Mouse (Mus musculus): Measurements from ENCODE around the gene Slc9a6. TPM values are rescaled to one million over a fixed set of nuclear protein-coding genes. Genes with fewer than 3 reads are reported as not detected.

The Slc9a6 gene
- total RNA-seq, 1 experiment from 2014 or later, result 15.2 TPM

DNA sequence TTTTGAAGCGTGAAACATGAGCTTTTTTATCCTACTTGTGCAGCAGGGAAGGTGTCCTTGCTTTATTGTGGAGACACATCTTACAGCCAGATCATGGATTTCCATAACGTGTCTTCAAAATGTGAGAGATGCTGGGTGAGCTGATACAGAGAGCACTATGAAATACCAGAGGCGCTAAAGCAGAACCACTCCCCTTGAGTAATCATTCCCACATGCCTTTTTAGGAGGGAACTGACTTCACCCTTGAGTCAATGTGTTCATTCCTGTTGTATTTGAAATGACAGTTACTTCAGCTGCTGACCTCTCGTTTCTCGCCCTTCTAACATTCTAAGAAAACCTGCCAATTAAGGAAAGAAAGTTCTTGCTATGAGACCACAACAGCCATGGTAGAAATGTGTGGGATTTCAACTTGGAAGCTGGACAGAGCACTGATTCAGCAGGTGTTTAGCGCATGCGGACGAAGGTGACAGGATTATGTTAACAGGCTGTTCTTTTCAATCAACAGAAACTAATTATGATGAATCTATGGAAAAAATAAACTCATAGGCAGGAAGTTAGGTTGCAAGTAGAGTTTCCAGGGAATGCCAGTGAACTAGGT is 94.5 kb downstream of the Slc9a6 start:
- ATAC-seq (replicated peaks in 1 of 2; ENCODE audit: insufficient read depth in 1 of 2, low FRiP score in 2 of 2, low TSS enrichment in 1 of 2, low read depth in 1 of 2, poor library complexity in 2 of 2, severe bottlenecking in 2 of 2), result no peak

DNA sequence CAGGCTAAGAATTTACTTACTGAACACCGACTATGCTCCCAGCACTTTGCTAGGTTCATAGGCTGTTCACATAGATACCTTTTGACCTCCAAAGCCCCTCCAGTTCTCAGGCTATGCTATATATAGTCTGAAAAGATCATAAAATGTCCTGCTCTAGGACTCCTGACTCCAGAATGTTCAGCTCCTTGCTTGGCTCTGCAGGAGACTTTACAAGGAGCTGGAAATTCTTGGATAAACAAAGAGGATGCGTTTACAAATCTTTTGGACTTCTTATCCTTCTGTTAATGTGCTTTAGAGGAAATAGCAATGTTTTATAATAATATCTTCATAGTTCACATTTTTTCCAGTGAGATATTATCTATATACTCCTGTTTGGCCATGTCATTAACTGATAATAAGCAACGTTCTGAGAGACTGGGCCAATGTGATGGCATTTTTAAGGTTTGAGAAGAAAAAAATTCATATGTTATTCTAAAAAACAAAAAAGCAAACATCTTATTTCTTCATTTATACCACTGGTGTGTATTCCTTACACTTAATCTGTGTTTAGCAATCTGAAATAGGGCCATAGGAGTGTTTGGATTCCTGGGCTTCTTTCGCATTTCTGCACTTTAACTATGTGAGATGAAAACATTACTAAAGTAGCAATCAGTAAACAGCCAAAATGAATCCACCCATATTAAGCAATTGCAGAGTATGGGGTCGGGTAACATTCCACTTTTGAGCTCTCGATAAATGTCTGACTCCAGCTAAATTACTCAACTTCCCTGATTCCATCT is 99.2 kb downstream of the Slc9a6 start:
- no peak for ATAC-seq (replicated peaks in 1 of 2; ENCODE audit: insufficient read depth in 1 of 2, low FRiP score in 2 of 2, low TSS enrichment in 1 of 2, low read depth in 1 of 2, poor library complexity in 2 of 2, severe bottlenecking in 2 of 2)

DNA sequence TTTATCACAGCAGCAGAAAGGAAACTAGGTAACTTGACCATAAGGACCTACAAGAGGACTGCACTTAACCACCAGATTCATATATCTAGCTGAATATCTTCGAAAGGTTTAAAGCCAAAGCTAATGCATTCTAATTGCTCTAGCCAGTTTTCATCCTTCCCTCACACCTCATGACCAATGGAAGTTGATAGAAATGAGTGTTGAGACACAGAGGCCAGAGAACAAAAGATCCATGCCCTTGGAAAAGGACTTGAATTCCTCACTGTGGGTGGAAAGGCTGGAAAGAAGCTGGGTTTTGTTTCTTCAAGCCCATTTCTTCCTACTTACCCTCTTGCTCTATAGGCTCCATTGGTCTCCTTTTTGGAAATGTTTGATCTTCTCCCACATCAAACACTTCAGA is 101.0 kb downstream of the Slc9a6 start:
- no peak for ATAC-seq (replicated peaks in 1 of 2; ENCODE audit: insufficient read depth in 1 of 2, low FRiP score in 2 of 2, low TSS enrichment in 1 of 2, low read depth in 1 of 2, poor library complexity in 2 of 2, severe bottlenecking in 2 of 2)

DNA sequence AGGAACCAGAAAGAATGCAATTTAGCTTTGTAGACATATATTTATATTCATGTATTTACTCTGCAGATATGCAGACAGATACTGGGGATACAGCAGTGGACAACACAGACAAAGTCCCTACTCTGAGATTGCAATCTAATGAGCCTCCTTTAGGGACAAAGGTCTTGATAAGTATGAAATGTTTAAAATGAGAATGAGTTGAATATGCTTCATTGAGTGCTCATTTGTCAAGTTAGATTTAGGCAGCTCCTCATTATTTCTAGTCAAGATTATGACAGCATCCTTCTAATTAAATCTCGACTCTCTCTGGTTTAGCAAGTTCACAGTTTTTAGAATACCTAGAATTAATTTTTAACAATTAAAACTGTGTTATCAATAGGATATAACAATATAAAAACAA is 103.1 kb downstream of the Slc9a6 start:
- ATAC-seq (replicated peaks in 1 of 2; ENCODE audit: insufficient read depth in 1 of 2, low FRiP score in 2 of 2, low TSS enrichment in 1 of 2, low read depth in 1 of 2, poor library complexity in 2 of 2, severe bottlenecking in 2 of 2), result no peak

Other genes starting within 250 kb of the Slc9a6 start
- gene Smim10l2a, start 235.2 kb upstream of the Slc9a6 start, total RNA-seq (2017), result 4.7 and 10.6 TPM in 2 replicates
- gene Gm2174, start 161.8 kb upstream of the Slc9a6 start, total RNA-seq (2017), result 33.8 and 369 TPM in 2 replicates
- gene Ints6l, start 154.9 kb upstream of the Slc9a6 start, total RNA-seq (2017), result 97.6 and 109 TPM in 2 replicates
- not detected in 2 replicates for gene Gm10477, start 85.0 kb upstream of the Slc9a6 start, total RNA-seq (2017)
- gene Gm648, start 60.2 kb upstream of the Slc9a6 start, total RNA-seq (2017), result not detected in 2 replicates
- 21.4 and 22.8 TPM in 2 replicates for gene Mmgt1, start 11.7 kb upstream of the Slc9a6 start, total RNA-seq (2017)
- gene Fhl1, start 122.0 kb downstream of the Slc9a6 start, total RNA-seq (2017), result 3.4 and 5.9 TPM in 2 replicates
- 3.4 and 5.2 TPM in 2 replicates for gene Map7d3, start 212.6 kb downstream of the Slc9a6 start, total RNA-seq (2017)

All from hematopoietic stem cell, adult 5-6 weeks (primary cell).